Mouse (Mus musculus): ENCODE data around the gene Spata20. TPM values are rescaled to one million over a fixed set of nuclear protein-coding genes. Genes with fewer than 3 reads are reported as not detected.

The Spata20 gene
- total and polyA plus RNA-seq, 2 experiments from 2014 or later, result 2.3 to 3.1 TPM

GRCm38 (mm10) chr11:94482738-94483137 is 3.2 kb downstream of the Spata20 start:
- Histone ChIP-seq H3K27me3 (ENCODE audit: insufficient read depth, low read length) (no peaks in the 10 kb centered on the region), H3K4me3 (ENCODE audit: low read depth, low read length) (no peak overlapping the region)

GRCm38 (mm10) chr11:94481963-94482362 is 4.0 kb downstream of the Spata20 start:
- Histone ChIP-seq H3K27me3 (ENCODE audit: insufficient read depth, low read length) (no peaks in the 10 kb centered on the region), H3K4me3 (ENCODE audit: low read depth, low read length) (no peak overlapping the region), H3K27ac (ENCODE audit: low read depth, low read length) (no peak overlapping the region), H3K36me3 (ENCODE audit: insufficient read depth) (no peaks in the 10 kb centered on the region), H3K9ac (no peak overlapping the region), H3K9me3 (ENCODE audit: low read length) (no peaks in the 10 kb centered on the region), H3K4me1 (ENCODE audit: insufficient read depth) (no peaks in the 10 kb centered on the region), H3K4me2 (ENCODE audit: low read depth) (no peak overlapping the region)
- 95% methylated on average over 7 of the region's 7 CpGs for WGBS
- no peak for DNase-seq
- no peak for ATAC-seq
- no peak for TF ChIP-seq CTCF (IDR thresholded peaks at IDR 0.05; ENCODE audit: low read depth)

More at GRCm38 (mm10) chr11:94482738-94483137, 3.2 kb downstream of the Spata20 start:
- Histone ChIP-seq H3K9me3 (ENCODE audit: low read length) (no peaks in the 10 kb centered on the region), H3K4me2 (ENCODE audit: low read depth) (no peak overlapping the region), H3K4me1 (ENCODE audit: insufficient read depth) (no peaks in the 10 kb centered on the region), H3K9ac (no peak overlapping the region), H3K36me3 (ENCODE audit: insufficient read depth) (no peaks in the 10 kb centered on the region), H3K27ac (ENCODE audit: low read depth, low read length) (no peak overlapping the region)
- DNase-seq (no peak), ATAC-seq (no peak)
- WGBS, result 92% methylated on average over 11 of the region's 11 CpGs
- TF ChIP-seq CTCF (IDR thresholded peaks at IDR 0.05; ENCODE audit: low read depth), result no peak

- DNase-seq (no peak), ATAC-seq (no peak)
- no peak overlapping the region for H3K4me2 ChIP-seq (ENCODE audit: low read depth)
- no peak overlapping the region for H3K4me3 ChIP-seq (ENCODE audit: low read depth, low read length)
- peaks cover 4% of the 10 kb centered on the region; the same call in 1 of the 2 replicates for H3K4me1 ChIP-seq (ENCODE audit: insufficient read depth)
- WGBS, result 88% methylated on average over 9 of the region's 9 CpGs
- H3K27ac ChIP-seq (ENCODE audit: low read depth, low read length), result no peak overlapping the region
- H3K27me3 ChIP-seq (ENCODE audit: insufficient read depth, low read length), result no peaks in the 10 kb centered on the region; the same call in 1 of the 2 replicates
- no peak for TF ChIP-seq CTCF (IDR thresholded peaks at IDR 0.05; ENCODE audit: low read depth)
- H3K36me3 ChIP-seq (ENCODE audit: insufficient read depth), result no peaks in the 10 kb centered on the region
- H3K9ac ChIP-seq, result no peak overlapping the region
- H3K9me3 ChIP-seq (ENCODE audit: low read length), result no peaks in the 10 kb centered on the region
These were observed 5.6 kb downstream of the Spata20 start for GRCm38 (mm10) chr11:94480382-94480781.

- no peak for TF ChIP-seq CTCF (IDR thresholded peaks at IDR 0.05; ENCODE audit: low read depth)
- WGBS, result 74% methylated on average over 6 of the region's 6 CpGs
- no peak for DNase-seq
These were observed 8.3 kb downstream of the Spata20 start for GRCm38 (mm10) chr11:94477651-94478050.

GRCm38 (mm10) chr11:94475722-94476121 is 10.3 kb downstream of the Spata20 start:
- WGBS, result 9% methylated on average over 11 of the region's 11 CpGs
- DNase-seq (no peak), ATAC-seq (no peak)
- Histone ChIP-seq H3K9ac (no peak overlapping the region), H3K27ac (ENCODE audit: low read depth, low read length) (no peak overlapping the region), H3K4me3 (ENCODE audit: low read depth, low read length) (no peak overlapping the region), H3K36me3 (ENCODE audit: insufficient read depth) (no peaks in the 10 kb centered on the region), H3K4me2 (ENCODE audit: low read depth) (peak overlapping the region; percentile 30), H3K4me1 (ENCODE audit: insufficient read depth) (peaks cover 13% of the 10 kb centered on the region), H3K27me3 (ENCODE audit: insufficient read depth, low read length) (peaks cover 6% of the 10 kb centered on the region), H3K9me3 (ENCODE audit: low read length) (no peaks in the 10 kb centered on the region)
- no peak for TF ChIP-seq CTCF (IDR thresholded peaks at IDR 0.05; ENCODE audit: low read depth)

More at GRCm38 (mm10) chr11:94477651-94478050, 8.3 kb downstream of the Spata20 start:
- Histone ChIP-seq H3K9ac (no peak overlapping the region), H3K4me1 (ENCODE audit: insufficient read depth) (peaks cover 4% of the 10 kb centered on the region; the same call in 1 of the 2 replicates), H3K9me3 (ENCODE audit: low read length) (no peaks in the 10 kb centered on the region), H3K27me3 (ENCODE audit: insufficient read depth, low read length) (peaks cover 6% of the 10 kb centered on the region), H3K36me3 (ENCODE audit: insufficient read depth) (no peaks in the 10 kb centered on the region), H3K27ac (ENCODE audit: low read depth, low read length) (no peak overlapping the region), H3K4me3 (ENCODE audit: low read depth, low read length) (no peak overlapping the region), H3K4me2 (ENCODE audit: low read depth) (no peak overlapping the region)
- no peak for ATAC-seq

- H3K4me2 ChIP-seq (ENCODE audit: low read depth), result peak overlapping the region; percentile 90
- no peak for TF ChIP-seq CTCF (IDR thresholded peaks at IDR 0.05; ENCODE audit: low read depth)
- 2% methylated on average over 11 of the region's 11 CpGs for WGBS
- H3K9me3 ChIP-seq (ENCODE audit: low read length), result no peaks in the 10 kb centered on the region
- H3K27ac ChIP-seq (ENCODE audit: low read depth, low read length), result no peak overlapping the region
- peak overlapping the region; percentile 68; the same call in 1 of the 2 replicates for H3K9ac ChIP-seq
- H3K4me3 ChIP-seq (ENCODE audit: low read depth, low read length), result peak overlapping the region; percentile 72
- peaks cover 17% of the 10 kb centered on the region for H3K4me1 ChIP-seq (ENCODE audit: insufficient read depth)
- H3K36me3 ChIP-seq (ENCODE audit: insufficient read depth), result no peaks in the 10 kb centered on the region
- H3K27me3 ChIP-seq (ENCODE audit: insufficient read depth, low read length), result peaks cover 6% of the 10 kb centered on the region
- no peak for DNase-seq
- no peak; the same call in 1 of the 2 replicates for ATAC-seq
These were observed 11.5 kb downstream of the Spata20 start for GRCm38 (mm10) chr11:94474544-94474910.

- H3K4me3 ChIP-seq (ENCODE audit: low read depth, low read length), result peak within 1 kb of the TSS; percentile 72
- 2% methylated on average over 52 of the region's 71 CpGs for WGBS
- TF ChIP-seq CTCF (IDR thresholded peaks at IDR 0.05; ENCODE audit: low read depth), result no peak
- H3K9ac ChIP-seq, result peak within 1 kb of the TSS; percentile 68
- ATAC-seq, result peak; percentile 92
- H3K36me3 ChIP-seq (ENCODE audit: insufficient read depth), result no peaks in the 10 kb centered on the region
- H3K4me2 ChIP-seq (ENCODE audit: low read depth), result peak within 1 kb of the TSS; percentile 90
- no peaks in the 10 kb centered on the region for H3K9me3 ChIP-seq (ENCODE audit: low read length)
- DNase-seq, result peak; percentile 90
- peaks cover 6% of the 10 kb centered on the region for H3K27me3 ChIP-seq (ENCODE audit: insufficient read depth, low read length)
- H3K27ac ChIP-seq (ENCODE audit: low read depth, low read length), result peak within 1 kb of the TSS; percentile 60
- H3K4me1 ChIP-seq (ENCODE audit: insufficient read depth), result peaks cover 23% of the 10 kb centered on the region
These were observed 12.1 kb downstream of the Spata20 start, which contains the start of gene Cacna1g for GRCm38 (mm10) chr11:94473707-94474543. Gene Cacna1g, minus strand, starts transcription at chr11:94474198.

Data from forebrain, postnatal 0 days (tissue).